7 mouse cellular contexts compared by ENCODE assay signal in genomic region chr1:133023723-133024122, GRCm38 (mm10). TPM values are rescaled to one million over a fixed set of nuclear protein-coding genes. Genes with fewer than 3 reads are reported as not detected.
DNase-seq lines count a peak whose midpoint lies in the region; ATAC-seq and TF ChIP-seq lines count a peak whose summit lies in the region.
"Not testable (repeated sequence)": the region's sequence is repeated elsewhere in the genome, so short reads cannot be mapped to it uniquely, and the experiment has no call there.

No protein-coding gene starts in this region.

- not testable (repeated sequence) for H3K4me3 ChIP-seq in embryonic facial prominence, embryonic 12.5 days; intestine, postnatal 0 days (ENCODE audit: low read depth, low read length); neural tube, embryonic 12.5 days
- 0 out of 2 replicates have a peak overlapping the region, but pooled peaks have one; percentile 97 for H3K4me3 ChIP-seq in forebrain, embryonic 15.5 days
- H3K4me3 ChIP-seq in heart, postnatal 0 days (ENCODE audit: low read depth, low read length) = 0 out of 2 replicates have a peak overlapping the region, but pooled peaks have one; percentile 95
- H3K4me3 ChIP-seq in liver, embryonic 12.5 days = peak overlapping the region; percentile 92
- H3K4me3 ChIP-seq in megakaryocyte, embryonic 14.5 days (replicated peaks) = peak overlapping the region; percentile 95

- not testable (repeated sequence) for ATAC-seq in embryonic facial prominence, embryonic 12.5 days (ENCODE audit: insufficient number of reproducible peaks, insufficient read depth, low FRiP score, low TSS enrichment); forebrain, embryonic 15.5 days (replicated peaks); heart, postnatal 0 days (ENCODE audit: insufficient read depth, low read depth); intestine, postnatal 0 days; liver, embryonic 12.5 days; neural tube, embryonic 12.5 days (ENCODE audit: low FRiP score, low read depth)

- not testable (repeated sequence) for H3K9ac ChIP-seq in embryonic facial prominence, embryonic 12.5 days; forebrain, embryonic 15.5 days (replicated peaks); heart, postnatal 0 days (replicated peaks; ENCODE audit: low read depth, low read length); intestine, postnatal 0 days (ENCODE audit: low read depth, low read length); neural tube, embryonic 12.5 days
- H3K9ac ChIP-seq in liver, embryonic 12.5 days = peak overlapping the region; percentile 95

- not testable (repeated sequence) for H3K27ac ChIP-seq in embryonic facial prominence, embryonic 12.5 days; forebrain, embryonic 15.5 days (replicated peaks); heart, postnatal 0 days (ENCODE audit: low read depth); intestine, postnatal 0 days (ENCODE audit: low read depth, low read length); neural tube, embryonic 12.5 days
- 0 out of 2 replicates have a peak overlapping the region, but pooled peaks have one; percentile 42 for H3K27ac ChIP-seq in liver, embryonic 12.5 days

- TF ChIP-seq EP300 in heart, postnatal 0 days (IDR thresholded peaks at IDR 0.05; ENCODE audit: low read depth) = not testable (repeated sequence)

- H3K36me3 ChIP-seq in embryonic facial prominence, embryonic 12.5 days; forebrain, embryonic 15.5 days; heart, postnatal 0 days (replicated peaks; ENCODE audit: control insufficient read depth, insufficient read depth, low read length); intestine, postnatal 0 days (ENCODE audit: control insufficient read depth, insufficient read depth); neural tube, embryonic 12.5 days: not testable (repeated sequence)
- H3K36me3 ChIP-seq in liver, embryonic 12.5 days = peaks cover 18% of the 10 kb centered on the region
- peaks cover 19% of the 10 kb centered on the region for H3K36me3 ChIP-seq in megakaryocyte, embryonic 14.5 days (replicated peaks; ENCODE audit: low read length)

- 90% methylated on average over 3 of the region's 3 CpGs for WGBS in embryonic facial prominence, embryonic 12.5 days
- WGBS in forebrain, embryonic 15.5 days = 91% methylated on average over 3 of the region's 3 CpGs
- 83% methylated on average over 3 of the region's 3 CpGs for WGBS in heart, postnatal 0 days
- 75% methylated on average over 3 of the region's 3 CpGs for WGBS in intestine, postnatal 0 days
- WGBS in liver, embryonic 12.5 days (ENCODE audit: insufficient replicate concordance) = 58% methylated on average over 3 of the region's 3 CpGs
- 94% methylated on average over 3 of the region's 3 CpGs for WGBS in neural tube, embryonic 12.5 days

- DNase-seq in heart, postnatal 0 days (ENCODE audit: low spot score) = not testable (repeated sequence)

- peaks cover 12% of the 10 kb centered on the region; the same call in 1 of the 2 replicates for H3K4me1 ChIP-seq in embryonic facial prominence, embryonic 12.5 days
- H3K4me1 ChIP-seq in forebrain, embryonic 15.5 days; heart, postnatal 0 days (ENCODE audit: control insufficient read depth, insufficient read depth); intestine, postnatal 0 days (replicated peaks; ENCODE audit: control insufficient read depth, insufficient read depth, low read length); neural tube, embryonic 12.5 days: not testable (repeated sequence)
- peaks cover 64% of the 10 kb centered on the region for H3K4me1 ChIP-seq in liver, embryonic 12.5 days
- peaks cover 53% of the 10 kb centered on the region for H3K4me1 ChIP-seq in megakaryocyte, embryonic 14.5 days

- not testable (repeated sequence) for H3K27me3 ChIP-seq in embryonic facial prominence, embryonic 12.5 days; forebrain, embryonic 15.5 days; heart, postnatal 0 days (ENCODE audit: control insufficient read depth, insufficient read depth, low read length); intestine, postnatal 0 days (replicated peaks; ENCODE audit: control insufficient read depth, insufficient read depth, low read length); liver, embryonic 12.5 days (replicated peaks); megakaryocyte, embryonic 14.5 days (replicated peaks); neural tube, embryonic 12.5 days (replicated peaks)

- TF ChIP-seq CTCF in heart, postnatal 0 days (IDR thresholded peaks at IDR 0.05; ENCODE audit: low read depth); intestine, postnatal 0 days (IDR thresholded peaks at IDR 0.05; ENCODE audit: low read depth): not testable (repeated sequence)

- H3K4me2 ChIP-seq in embryonic facial prominence, embryonic 12.5 days (replicated peaks) = peak overlapping the region; percentile 61
- H3K4me2 ChIP-seq in forebrain, embryonic 15.5 days (replicated peaks) = peak overlapping the region; percentile 55; the same call in 1 of the 2 replicates
- H3K4me2 ChIP-seq in heart, postnatal 0 days (ENCODE audit: low read depth, low read length) = peak overlapping the region; percentile 72; the same call in 1 of the 2 replicates
- H3K4me2 ChIP-seq in intestine, postnatal 0 days (replicated peaks; ENCODE audit: low read depth) = peak overlapping the region; percentile 66; the same call in 1 of the 2 replicates
- H3K4me2 ChIP-seq in liver, embryonic 12.5 days = peak overlapping the region; percentile 74
- H3K4me2 ChIP-seq in neural tube, embryonic 12.5 days (replicated peaks) = peak overlapping the region; percentile 63

- not testable (repeated sequence) for H3K9me3 ChIP-seq in embryonic facial prominence, embryonic 12.5 days; forebrain, embryonic 15.5 days; heart, postnatal 0 days (replicated peaks; ENCODE audit: control insufficient read depth, low read length); intestine, postnatal 0 days (ENCODE audit: control insufficient read depth); liver, embryonic 12.5 days (replicated peaks); megakaryocyte, embryonic 14.5 days; neural tube, embryonic 12.5 days

RNA-seq across cellular contexts. Expression of gene Mdm4, which starts 6.6 kb away (rescaled TPM):
- 46.9 and 49.0 TPM in 2 replicates for polyA plus RNA-seq in embryonic facial prominence, embryonic 12.5 days (2016; fragmentation: Nextera tagmentation; extraction: Ambion mirVana)
- polyA plus RNA-seq in forebrain, embryonic 15.5 days (2015; fragmentation: Nextera tagmentation; extraction: Ambion mirVana) = 46.8 and 48.3 TPM in 2 replicates
- total RNA-seq in heart, postnatal 0 days (2014; rRNA removed; ENCODE audit: low replicate concordance) = 29.5 and 42.2 TPM in 2 replicates
- 11.9 and 13.4 TPM in 2 replicates for polyA plus RNA-seq in heart, postnatal 0 days (2015; fragmentation: Nextera tagmentation; extraction: Ambion mirVana)
- polyA plus RNA-seq in intestine, postnatal 0 days (2015; fragmentation: Nextera tagmentation; extraction: Ambion mirVana) = 10.0 and 13.1 TPM in 2 replicates
- 24.9 and 26.2 TPM in 2 replicates for polyA plus RNA-seq in liver, embryonic 12.5 days (2016; fragmentation: Nextera tagmentation; extraction: Ambion mirVana)
- polyA plus RNA-seq in megakaryocyte, embryonic 14.5 days (2012; ENCODE audit: insufficient read depth, low replicate concordance) = 7.3 TPM in 1 of 2 replicates, not detected in the other
- polyA plus RNA-seq in neural tube, embryonic 12.5 days (2016; fragmentation: Nextera tagmentation; extraction: Ambion mirVana) = 39.2 and 39.5 TPM in 2 replicates

RNA-seq across cellular contexts. Expression of gene Pik3c2b, which starts 21.7 kb away (rescaled TPM):
- 9.8 and 10.8 TPM in 2 replicates for polyA plus RNA-seq in embryonic facial prominence, embryonic 12.5 days (2016; fragmentation: Nextera tagmentation; extraction: Ambion mirVana)
- 15.7 and 18.7 TPM in 2 replicates for polyA plus RNA-seq in forebrain, embryonic 15.5 days (2015; fragmentation: Nextera tagmentation; extraction: Ambion mirVana)
- total RNA-seq in heart, postnatal 0 days (2014; rRNA removed; ENCODE audit: low replicate concordance) = 16.3 and 17.4 TPM in 2 replicates
- polyA plus RNA-seq in heart, postnatal 0 days (2015; fragmentation: Nextera tagmentation; extraction: Ambion mirVana) = 7.6 and 7.8 TPM in 2 replicates
- 3.1 TPM in 2 replicates for polyA plus RNA-seq in intestine, postnatal 0 days (2015; fragmentation: Nextera tagmentation; extraction: Ambion mirVana)
- 1.8 and 1.9 TPM in 2 replicates for polyA plus RNA-seq in liver, embryonic 12.5 days (2016; fragmentation: Nextera tagmentation; extraction: Ambion mirVana)
- polyA plus RNA-seq in megakaryocyte, embryonic 14.5 days (2012; ENCODE audit: insufficient read depth, low replicate concordance) = 0.56 and 0.73 TPM in 2 replicates
- 18.0 and 18.1 TPM in 2 replicates for polyA plus RNA-seq in neural tube, embryonic 12.5 days (2016; fragmentation: Nextera tagmentation; extraction: Ambion mirVana)
